Mouse (Mus musculus) liver, embryonic 15.5 days (tissue): ENCODE measurements around the gene Grin2a. TPM values are rescaled to one million over a fixed set of nuclear protein-coding genes. Genes with fewer than 3 reads are reported as not detected.

Experiments
- ATAC-seq: fragments of 200-750 bp; cut with Nextera tagmentation; 2 replicates; pipeline ENCODE4 v1.8.0; 2017; ENCODE audit warnings: moderate number of reproducible peaks, mild to moderate bottlenecking, moderate library complexity; ENCODE audit not compliant: insufficient read depth
- H3K27ac ChIP-seq: fragments of 300-500 bp; sonication (generic); replicated peaks from 2 replicates; pipeline ENCODE4 v1.5.1; 2015; ENCODE audit warnings: mild to moderate bottlenecking, inconsistent platforms
- H3K27me3 ChIP-seq: fragments of 300-500 bp; sonication (generic); 2 replicates; pipeline ENCODE4 v1.6.1; 2015; ENCODE audit warnings: mild to moderate bottlenecking, inconsistent platforms
- H3K36me3 ChIP-seq: fragments of 300-500 bp; sonication (generic); replicated peaks from 2 replicates; pipeline ENCODE4 v1.6.1; 2015; ENCODE audit warnings: moderate library complexity, mild to moderate bottlenecking, inconsistent platforms
- H3K4me1 ChIP-seq: fragments of 300-500 bp; sonication (generic); replicated peaks from 2 replicates; pipeline ENCODE4 v1.6.1; 2015; ENCODE audit warnings: inconsistent platforms
- H3K4me2 ChIP-seq: fragments of 300-500 bp; sonication (generic); 2 replicates; pipeline ENCODE4 v1.6.1; 2015; ENCODE audit warnings: moderate library complexity, mild to moderate bottlenecking, inconsistent platforms
- H3K4me3 ChIP-seq: fragments of 300-500 bp; sonication (generic); replicated peaks from 2 replicates; pipeline ENCODE4 v1.5.1; 2015; ENCODE audit warnings: mild to moderate bottlenecking, inconsistent platforms
- H3K9ac ChIP-seq: fragments of 300-500 bp; sonication (generic); 2 replicates; pipeline ENCODE4 v1.6.1; 2015; ENCODE audit warnings: moderate library complexity, mild to moderate bottlenecking, inconsistent platforms
- H3K9me3 ChIP-seq: fragments of 300-500 bp; sonication (generic); replicated peaks from 2 replicates; pipeline ENCODE4 v1.6.1; 2016; ENCODE audit warnings: inconsistent platforms
- WGBS: fragments of 180-500 bp; shearing (Covaris S2); methylation state at CpG from one replicate; pipeline ENCODE4 v1.1.7; 2015; ENCODE audit warnings: mixed read lengths; ENCODE audit not compliant: insufficient replicate concordance; 5-methylcytosine and 5-hydroxymethylcytosine counted together
- polyA plus RNA-seq: library from polyadenylated mRNA; unstranded; fragments of >200 nt; fragmentation: Nextera tagmentation; extraction: Ambion mirVana; gene quantifications from 2 replicates; pipeline ENCODE4 v1.2.1, GENCODE M21; 2015

The Grin2a gene
- 0.01 TPM in 1 of 2 replicates, not detected in the other for polyA plus RNA-seq

DNA sequence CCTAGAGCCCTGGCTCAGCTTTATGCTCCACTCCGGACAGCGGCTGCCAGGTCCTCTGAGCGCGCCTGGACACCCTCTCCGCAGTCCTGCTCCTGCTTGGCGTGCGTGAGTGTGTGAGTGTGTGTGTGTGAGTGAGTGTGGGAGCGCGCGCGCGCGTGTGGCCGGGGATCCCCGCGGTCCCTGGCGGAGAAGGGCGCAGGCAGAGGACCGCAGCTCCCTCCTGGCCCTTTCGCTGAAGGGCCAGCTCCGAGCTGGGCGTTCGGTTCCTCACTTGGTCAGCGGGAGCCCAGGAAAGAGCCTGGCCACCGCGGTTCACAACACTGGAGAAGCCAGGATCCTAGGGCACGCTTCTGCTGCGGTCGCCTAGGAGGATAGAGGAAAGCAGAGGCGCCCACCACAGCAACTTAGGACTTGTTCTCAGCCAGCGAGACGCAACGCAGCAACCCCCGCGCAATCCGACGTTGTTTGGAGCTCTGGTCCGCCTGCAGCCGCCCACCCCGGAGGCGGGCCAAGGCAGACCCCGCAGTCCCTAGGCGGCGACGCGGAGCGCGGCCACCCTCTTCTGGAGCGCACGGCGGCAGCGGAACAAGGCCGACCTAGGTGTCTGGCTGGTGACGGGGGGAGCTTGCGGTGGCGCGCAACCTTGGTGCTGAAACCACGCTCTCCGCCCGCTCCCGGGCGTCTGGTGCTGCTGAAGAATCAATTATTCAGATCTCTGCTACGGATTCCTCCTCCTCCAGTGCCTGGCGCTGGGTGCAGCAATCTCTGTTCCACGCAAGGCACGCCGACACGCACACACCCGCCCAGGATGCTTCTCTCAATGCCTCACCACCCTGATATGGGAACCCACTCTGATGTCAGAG is at the start of gene Grin2a:
TSS of gene Grin2a (minus strand) at position 610 of the 863 bp plus-strand sequence.
- WGBS: 3% methylated on average over 69 of the region's 69 CpGs
- H3K36me3 ChIP-seq: no peaks in the 10 kb centered on the region
- no peaks in the 10 kb centered on the region for H3K9me3 ChIP-seq
- no peak within 1 kb of the TSS for H3K4me3 ChIP-seq
- H3K4me2 ChIP-seq: no peak within 1 kb of the TSS
- H3K27me3 ChIP-seq: peaks cover 60% of the 10 kb centered on the region
- no peak for ATAC-seq
- no peak within 1 kb of the TSS for H3K9ac ChIP-seq
- H3K4me1 ChIP-seq: peaks cover 5% of the 10 kb centered on the region; the same call in 1 of the 2 replicates
- H3K27ac ChIP-seq: no peak within 1 kb of the TSS

DNA sequence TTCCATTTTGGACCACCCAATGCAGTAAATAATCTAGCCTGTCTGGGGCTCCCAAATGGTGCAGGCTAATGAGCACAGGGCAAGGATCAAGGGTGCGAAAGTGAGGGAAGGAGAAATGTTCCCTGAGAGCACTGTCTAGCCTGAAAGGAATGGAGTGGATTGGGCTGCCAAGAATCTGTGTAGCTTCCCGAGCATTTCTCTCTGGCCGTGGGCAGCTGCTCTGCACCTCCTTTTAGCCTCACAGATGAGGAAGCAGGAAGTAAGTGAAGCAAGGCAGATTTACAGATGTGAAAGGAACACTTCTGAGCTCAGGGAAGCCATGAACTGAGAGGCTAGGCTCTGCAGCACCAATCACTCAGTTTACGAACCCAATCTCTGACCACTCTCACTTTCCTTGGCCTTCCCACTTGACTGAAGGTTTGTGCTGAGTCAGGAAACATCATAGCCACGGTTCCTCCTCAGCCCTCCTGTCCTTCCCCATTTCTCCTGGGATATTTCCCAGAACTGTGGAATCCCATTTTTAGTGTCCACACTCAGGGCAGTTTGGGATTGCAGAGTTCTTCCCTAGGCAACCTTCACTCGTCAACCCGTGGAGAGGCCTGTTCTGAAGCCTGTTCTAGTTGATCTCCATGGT is 40.3 kb upstream of the Grin2a start:
- no peak for ATAC-seq
- H3K9me3 ChIP-seq: no peaks in the 10 kb centered on the region
- no peaks in the 10 kb centered on the region for H3K4me1 ChIP-seq
- H3K4me2 ChIP-seq: no peak overlapping the region
- H3K9ac ChIP-seq: no peak overlapping the region
- H3K27me3 ChIP-seq: no peaks in the 10 kb centered on the region
- WGBS: 51% methylated on average over 7 of the region's 7 CpGs
- H3K36me3 ChIP-seq: no peaks in the 10 kb centered on the region
- H3K27ac ChIP-seq: no peak overlapping the region
- no peak overlapping the region for H3K4me3 ChIP-seq

DNA sequence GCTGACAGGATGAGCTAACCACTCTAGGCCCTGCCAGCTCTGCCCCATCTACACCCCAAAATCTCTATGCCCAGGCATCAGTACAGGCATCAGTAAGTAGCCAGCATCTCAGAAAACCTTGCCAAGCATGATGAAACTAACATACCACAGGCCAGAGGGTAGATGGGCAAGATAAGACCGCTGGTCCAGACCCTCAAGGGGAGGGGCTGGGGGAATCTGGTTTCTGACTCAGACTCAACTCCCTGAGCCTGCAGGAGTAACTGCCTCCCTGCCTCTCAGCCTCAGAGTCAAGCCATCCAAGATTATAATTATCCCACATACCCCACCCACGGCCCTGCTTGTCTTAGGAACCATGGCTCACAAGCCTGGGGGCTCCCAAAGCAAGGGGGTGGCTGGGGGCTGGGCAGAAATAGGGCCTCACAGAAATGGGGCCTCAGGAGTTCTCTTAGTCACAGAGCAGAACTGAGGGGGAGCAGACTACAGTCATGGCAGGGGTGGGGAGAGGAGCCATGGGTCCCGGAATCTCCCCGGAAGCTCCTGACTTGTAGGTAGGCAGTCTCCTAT is 38.1 kb upstream of the Grin2a start:
- no peak overlapping the region for H3K9ac ChIP-seq
- H3K27me3 ChIP-seq: no peaks in the 10 kb centered on the region
- H3K36me3 ChIP-seq: no peaks in the 10 kb centered on the region
- no peaks in the 10 kb centered on the region for H3K4me1 ChIP-seq
- H3K4me3 ChIP-seq: no peak overlapping the region
- no peak for ATAC-seq
- H3K4me2 ChIP-seq: no peak overlapping the region
- 64% methylated on average over 4 of the region's 4 CpGs for WGBS
- no peaks in the 10 kb centered on the region for H3K9me3 ChIP-seq
- H3K27ac ChIP-seq: no peak overlapping the region

DNA sequence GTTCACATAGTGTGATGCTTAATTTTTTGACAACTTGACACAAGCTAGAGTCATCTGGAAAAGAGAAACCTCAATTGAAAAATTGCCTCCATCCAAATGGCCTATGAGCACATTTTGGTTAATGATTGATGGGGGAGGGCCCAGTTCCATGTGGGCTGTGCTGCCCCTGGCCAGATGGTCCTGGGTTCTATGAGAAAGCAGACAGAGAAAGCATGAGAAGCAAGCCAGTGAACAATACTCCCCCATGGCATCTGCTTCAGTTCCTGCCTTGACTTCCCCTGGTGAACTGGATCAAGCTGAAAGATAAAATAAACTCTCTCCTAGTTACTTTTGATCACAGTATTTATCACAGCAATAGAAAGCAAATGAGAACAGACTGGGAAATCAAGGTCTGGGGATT is 36.5 kb upstream of the Grin2a start:
- Histone ChIP-seq H3K9me3 (no peaks in the 10 kb centered on the region), H3K4me2 (no peak overlapping the region), H3K36me3 (no peaks in the 10 kb centered on the region), H3K27ac (no peak overlapping the region), H3K4me1 (no peaks in the 10 kb centered on the region), H3K27me3 (no peaks in the 10 kb centered on the region), H3K9ac (no peak overlapping the region), H3K4me3 (no peak overlapping the region)
- no peak for ATAC-seq

DNA sequence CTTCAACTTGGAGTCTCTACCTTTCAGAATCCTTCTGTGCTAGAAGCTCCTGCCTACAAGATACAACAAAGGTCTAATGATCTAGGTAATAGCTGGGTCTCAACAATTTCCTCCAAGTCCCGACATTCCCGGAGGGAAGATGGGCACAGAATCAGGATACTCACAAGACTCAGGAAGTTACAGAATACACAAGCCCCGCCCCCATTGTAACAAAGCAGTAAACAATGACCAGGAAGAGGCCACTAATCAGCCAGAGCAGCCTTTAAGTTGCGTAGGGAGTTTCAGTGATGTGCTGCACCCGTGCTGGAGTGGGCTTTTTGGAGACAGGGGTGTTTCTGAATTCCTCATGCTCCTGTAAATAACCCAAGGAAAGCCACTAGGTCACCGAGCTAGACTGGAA is 31.4 kb upstream of the Grin2a start:
- Histone ChIP-seq H3K9ac (no peak overlapping the region), H3K36me3 (no peaks in the 10 kb centered on the region), H3K4me1 (no peaks in the 10 kb centered on the region), H3K4me3 (no peak overlapping the region), H3K4me2 (no peak overlapping the region), H3K27me3 (no peaks in the 10 kb centered on the region), H3K9me3 (no peaks in the 10 kb centered on the region), H3K27ac (no peak overlapping the region)
- no peak for ATAC-seq
- WGBS: 43% methylated on average over 6 of the region's 6 CpGs

DNA sequence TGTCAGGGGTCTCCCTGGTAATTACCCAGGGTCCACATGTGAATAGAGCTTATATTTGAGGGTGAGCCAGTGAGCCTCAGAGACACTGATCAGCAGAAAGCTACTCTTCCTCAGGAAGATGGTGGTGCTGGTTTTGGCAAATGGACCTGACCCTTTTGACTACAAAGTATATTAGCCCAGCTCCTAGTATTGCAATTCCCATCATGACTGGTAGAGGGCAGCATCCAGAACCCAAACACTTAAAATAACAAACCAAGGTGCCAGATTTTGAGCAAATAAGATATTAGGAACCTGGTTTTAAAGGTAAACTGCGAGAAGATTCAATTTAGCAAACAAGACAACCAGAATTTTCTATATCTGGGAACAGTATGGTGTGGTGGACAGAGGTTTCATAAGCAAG is 14.4 kb upstream of the Grin2a start:
- Histone ChIP-seq H3K27me3 (no peaks in the 10 kb centered on the region), H3K4me2 (no peak overlapping the region), H3K27ac (no peak overlapping the region), H3K4me1 (no peaks in the 10 kb centered on the region), H3K9me3 (no peaks in the 10 kb centered on the region), H3K4me3 (no peak overlapping the region), H3K36me3 (no peaks in the 10 kb centered on the region), H3K9ac (no peak overlapping the region)
- WGBS: 26% methylated on average over 1 of the region's 1 CpGs
- ATAC-seq: no peak

DNA sequence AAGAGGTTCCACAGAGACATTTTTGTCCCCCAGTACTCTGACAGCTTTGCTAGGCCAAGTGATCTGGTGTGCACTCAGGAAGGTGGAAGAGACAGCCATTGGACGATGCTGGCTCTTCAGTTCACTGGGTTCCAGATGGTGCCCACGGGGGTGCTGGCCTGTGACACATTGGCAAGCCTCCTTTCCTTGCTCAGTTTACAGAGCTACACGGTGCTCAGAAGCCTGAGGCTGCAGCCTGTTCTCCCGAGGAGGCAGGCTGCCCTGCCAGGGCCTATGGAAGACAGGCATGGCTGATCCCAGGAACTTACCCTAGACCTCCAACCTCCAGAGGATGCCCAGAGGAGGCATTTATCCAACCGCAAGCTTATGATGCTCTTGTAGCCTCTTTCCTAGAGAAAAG is 10.2 kb upstream of the Grin2a start:
- 60% methylated on average over 5 of the region's 5 CpGs for WGBS

DNA sequence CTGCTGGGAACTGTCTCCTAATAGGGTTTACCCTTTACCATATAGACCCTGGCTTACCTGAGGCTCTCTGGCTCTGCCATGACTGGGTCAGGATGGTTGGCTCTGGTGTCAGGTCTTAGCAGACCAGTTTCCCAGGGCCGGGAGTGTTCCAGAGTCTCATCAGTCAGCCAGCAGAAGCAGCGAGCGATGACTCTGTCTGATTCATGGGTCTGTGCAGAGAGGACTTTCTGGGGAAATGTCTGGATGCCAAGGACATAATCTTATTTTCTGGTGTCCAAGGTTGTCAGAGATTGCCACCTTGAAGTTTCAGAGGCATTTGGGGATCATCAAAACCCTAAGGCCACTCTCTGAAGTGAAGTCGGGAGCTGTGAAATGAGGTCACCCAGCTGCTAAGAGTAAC is 8.7 kb upstream of the Grin2a start:
- ATAC-seq: no peak
- Histone ChIP-seq H3K4me3 (no peak overlapping the region), H3K27me3 (no peaks in the 10 kb centered on the region), H3K4me2 (no peak overlapping the region), H3K36me3 (no peaks in the 10 kb centered on the region), H3K9me3 (no peaks in the 10 kb centered on the region), H3K9ac (no peak overlapping the region), H3K4me1 (no peaks in the 10 kb centered on the region), H3K27ac (no peak overlapping the region)
- WGBS: 72% methylated on average over 4 of the region's 4 CpGs

More for the DNA sequence above, 10.2 kb upstream of the Grin2a start:
- Histone ChIP-seq H3K4me3 (no peak overlapping the region), H3K27me3 (no peaks in the 10 kb centered on the region), H3K4me1 (no peaks in the 10 kb centered on the region), H3K36me3 (no peaks in the 10 kb centered on the region), H3K9ac (no peak overlapping the region), H3K27ac (no peak overlapping the region), H3K4me2 (no peak overlapping the region), H3K9me3 (no peaks in the 10 kb centered on the region)
- ATAC-seq: no peak

DNA sequence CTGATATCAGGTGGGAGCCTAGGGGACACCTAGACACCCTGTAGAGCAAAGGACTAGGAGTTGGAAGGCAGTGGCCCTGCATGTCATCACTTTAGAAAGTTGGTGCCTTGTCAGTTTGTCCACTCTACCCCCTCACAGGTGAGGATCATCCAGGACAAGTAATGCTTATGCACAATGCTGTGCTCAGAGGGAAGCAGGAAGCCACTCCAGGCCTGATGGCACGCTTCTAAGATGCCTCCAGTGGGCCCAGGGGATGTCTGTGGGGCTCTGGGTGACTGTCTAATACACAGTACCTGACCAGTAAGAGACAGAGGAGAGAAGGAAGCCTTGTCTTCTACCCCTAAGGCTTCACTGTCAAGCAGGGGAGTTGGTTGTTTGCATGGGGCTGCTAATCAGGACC is 7.6 kb upstream of the Grin2a start:
- Histone ChIP-seq H3K4me1 (no peaks in the 10 kb centered on the region), H3K9me3 (no peaks in the 10 kb centered on the region), H3K4me3 (no peak overlapping the region), H3K36me3 (no peaks in the 10 kb centered on the region), H3K27me3 (no peaks in the 10 kb centered on the region), H3K4me2 (no peak overlapping the region), H3K9ac (no peak overlapping the region), H3K27ac (no peak overlapping the region)
- 24% methylated on average over 1 of the region's 1 CpGs for WGBS
- no peak for ATAC-seq

DNA sequence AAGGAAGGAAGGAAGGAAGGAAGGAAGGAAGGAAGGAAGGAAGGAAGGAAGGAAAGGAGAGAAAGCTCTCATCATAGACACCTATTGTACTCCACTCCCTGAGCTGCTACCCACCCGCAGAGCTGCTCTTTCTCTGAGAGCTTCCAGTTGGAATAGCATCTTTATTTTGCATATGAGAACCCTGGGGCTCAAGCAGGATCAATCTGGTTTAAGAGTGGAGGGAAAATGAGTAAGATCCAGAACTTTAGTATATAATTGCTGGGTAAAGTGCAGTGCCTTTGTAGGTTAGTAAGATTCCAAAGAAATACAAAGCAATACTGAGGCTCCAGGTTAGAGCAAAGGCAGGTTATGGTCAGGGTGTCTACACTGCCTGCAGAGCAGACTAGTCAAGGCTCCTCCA is 6.2 kb upstream of the Grin2a start:
- no peak overlapping the region for H3K27ac ChIP-seq
- H3K4me3 ChIP-seq: no peak overlapping the region
- no peak overlapping the region for H3K9ac ChIP-seq
- no peaks in the 10 kb centered on the region for H3K36me3 ChIP-seq
- WGBS: 26% methylated on average over 1 of the region's 1 CpGs
- no peak for ATAC-seq
- no peaks in the 10 kb centered on the region for H3K9me3 ChIP-seq
- H3K4me2 ChIP-seq: no peak overlapping the region
- no peaks in the 10 kb centered on the region for H3K4me1 ChIP-seq
- peaks cover 5% of the 10 kb centered on the region; the same call in 1 of the 2 replicates for H3K27me3 ChIP-seq

DNA sequence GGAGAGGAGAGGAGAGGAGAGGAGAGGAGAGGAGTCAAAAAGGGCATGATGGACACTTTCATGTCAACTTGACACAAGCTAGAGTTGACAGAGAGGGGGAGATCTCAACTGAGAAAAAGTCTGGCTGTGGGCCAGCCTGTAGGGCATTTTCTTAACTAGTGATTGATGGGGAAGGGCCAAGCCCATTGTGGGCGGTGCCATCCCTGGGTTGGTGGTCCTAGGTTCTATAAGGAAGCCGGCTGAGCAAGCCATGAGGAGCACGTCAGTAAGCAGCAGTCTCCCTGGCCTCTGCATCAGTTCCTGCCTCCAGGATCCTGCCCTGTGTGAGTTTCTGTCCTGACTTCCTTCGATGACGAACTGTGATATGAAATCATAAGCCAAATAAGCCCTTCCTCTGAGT is 4.6 kb upstream of the Grin2a start:
- Histone ChIP-seq H3K4me2 (no peak overlapping the region), H3K4me3 (no peak overlapping the region), H3K27ac (no peak overlapping the region), H3K27me3 (peaks cover 19% of the 10 kb centered on the region), H3K9ac (no peak overlapping the region), H3K4me1 (no peaks in the 10 kb centered on the region), H3K9me3 (no peaks in the 10 kb centered on the region), H3K36me3 (no peaks in the 10 kb centered on the region)
- WGBS: 45% methylated on average over 5 of the region's 5 CpGs
- ATAC-seq: no peak
